ENCODE assay signal across 15 mouse cellular contexts in the genomic region with DNA sequence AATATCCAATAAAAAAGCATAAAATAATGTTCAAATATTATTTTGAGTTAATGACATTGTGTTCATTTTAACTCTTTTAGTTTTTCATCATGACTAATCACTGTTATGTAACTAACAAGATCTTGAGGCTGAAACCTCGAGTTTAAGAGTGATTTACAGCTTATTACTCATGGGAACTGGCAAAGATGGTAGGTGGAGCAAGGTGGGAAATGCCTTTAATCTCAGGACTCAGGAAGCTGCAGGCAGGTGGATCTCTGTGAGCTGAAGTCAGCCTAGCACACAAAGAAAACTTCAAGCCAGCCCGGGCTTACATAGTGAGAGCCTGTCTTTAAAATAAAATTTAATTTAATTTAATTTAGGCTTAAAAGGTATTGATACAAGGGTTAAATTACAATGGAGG. TPM values are rescaled to one million over a fixed set of nuclear protein-coding genes. Genes with fewer than 3 reads are reported as not detected.
"Had no signal": no experiment of that assay in that cellular context is flagged by ENCODE, and none has a peak within 500 bp of the region (broad histone marks: within the 10 kb centered on the region; RNA-seq: fewer than 3 reads in every experiment).

No protein-coding gene starts in this region.

- DNase-seq: left cerebral cortex, postnatal 4 days; liver; liver, embryonic 13.5 days; liver, postnatal 0 days; lung, adult 18-20 months; lung, adult 2 months; lung, embryonic 14.5 days; lung, postnatal 10 days; lung, postnatal 14 days; lung, postnatal 36 days; lung, postnatal 4 days; midbrain, embryonic 14.5 days had no signal

RNA-seq across cellular contexts. Expression of gene Etv1, which starts 19.9 kb away (rescaled TPM):
- total RNA-seq: megakaryocyte progenitor cell, adult 5-6 weeks; megakaryocyte-erythroid progenitor cell, adult 5-6 weeks; monocyte, adult 5-6 weeks had no signal
